Mouse (Mus musculus): ENCODE measurements at regions not wholly inside any gene's neighbourhood (a gene's known extent, or its start where the extent isn't known, plus 50 kb on each side); places are given as distances from the start of the nearest gene placed in this dataset.

- no peak overlapping the region for H3K4me2 ChIP-seq (ENCODE audit: low read length)
- no peak overlapping the region for H3K4me3 ChIP-seq (ENCODE audit: low read length)
- no peak overlapping the region for H3K27ac ChIP-seq (ENCODE audit: low read depth, low read length)
- peaks cover 47% of the 10 kb centered on the region for H3K4me1 ChIP-seq (ENCODE audit: control insufficient read depth, insufficient read depth, low read depth, low read length)
- peaks cover 3% of the 10 kb centered on the region; the same call in 1 of the 2 replicates for H3K27me3 ChIP-seq (replicated peaks; ENCODE audit: control insufficient read depth, insufficient read depth, low read length)
- H3K36me3 ChIP-seq (ENCODE audit: control insufficient read depth, insufficient read depth, low read length), result no peaks in the 10 kb centered on the region
- 34% methylated on average over 19 of the region's 19 CpGs for whole genome bisulfite sequencing
- no peak overlapping the region for H3K9ac ChIP-seq (ENCODE audit: low read depth, low read length)
- H3K9me3 ChIP-seq (ENCODE audit: control insufficient read depth, low read length), result no peaks in the 10 kb centered on the region
- ATAC-seq, result no peak
Measured at GRCm38 (mm10) chr8:10923071-10924000, 84.9 kb downstream of the Irs2 start.

GRCm38 (mm10) chr8:10922209-10923030, 85.8 kb downstream of the Irs2 start:
- WGBS, result 29% methylated on average over 12 of the region's 12 CpGs
- Histone ChIP-seq H3K4me3 (ENCODE audit: low read length) (no peak overlapping the region), H3K4me2 (ENCODE audit: low read length) (no peak overlapping the region), H3K4me1 (ENCODE audit: control insufficient read depth, insufficient read depth, low read depth, low read length) (peaks cover 44% of the 10 kb centered on the region), H3K9me3 (ENCODE audit: control insufficient read depth, low read length) (no peaks in the 10 kb centered on the region), H3K36me3 (ENCODE audit: control insufficient read depth, insufficient read depth, low read length) (no peaks in the 10 kb centered on the region), H3K27me3 (replicated peaks; ENCODE audit: control insufficient read depth, insufficient read depth, low read length) (peaks cover 3% of the 10 kb centered on the region; the same call in 1 of the 2 replicates), H3K9ac (ENCODE audit: low read depth, low read length) (no peak overlapping the region), H3K27ac (ENCODE audit: low read depth, low read length) (peak overlapping the region; percentile 59; the same call in 1 of the 2 replicates)
- no peak for ATAC-seq

DNA sequence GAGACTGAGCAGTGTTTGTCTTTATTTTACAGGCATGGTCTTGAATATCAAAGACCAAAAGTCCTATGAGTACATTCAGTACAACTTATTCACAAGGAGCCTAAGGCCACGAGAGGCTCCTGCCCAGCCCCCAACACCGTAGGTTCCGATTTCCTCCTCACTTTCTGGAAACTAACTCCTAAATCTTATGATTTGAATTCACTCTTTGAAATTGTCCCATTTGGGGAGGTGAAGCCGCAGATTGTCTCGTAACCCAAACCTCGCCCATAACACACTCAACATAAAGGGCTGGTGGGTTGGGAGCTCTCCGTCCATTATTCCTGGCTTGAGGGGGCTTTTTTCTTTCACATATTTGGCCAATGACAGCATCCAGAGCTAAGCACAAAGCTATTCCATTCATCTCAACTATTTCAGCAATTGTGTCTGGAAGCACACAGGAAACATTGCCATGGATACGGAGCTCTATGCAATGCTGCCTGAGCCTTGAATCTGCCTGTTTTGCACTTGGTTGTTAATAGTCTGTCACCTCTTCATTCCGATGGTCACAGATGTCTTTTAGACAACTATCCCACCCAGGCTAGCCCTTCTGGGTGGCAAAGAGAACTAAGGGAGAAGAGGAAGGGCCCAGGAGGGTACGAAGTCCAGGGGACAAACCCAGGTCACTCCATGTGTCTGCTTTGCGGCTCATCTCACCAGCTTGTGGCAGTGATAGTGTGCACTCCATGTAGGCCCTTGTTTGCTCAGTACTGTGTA, 86.6 kb downstream of the Irs2 start:
- peak; percentile 29; the same call in 1 of the 2 replicates for ATAC-seq

GRCm38 (mm10) chr8:10919620-10920019, 88.6 kb downstream of the Irs2 start:
- H3K9ac ChIP-seq (ENCODE audit: low read depth, low read length), result no peak overlapping the region
- H3K27ac ChIP-seq (ENCODE audit: low read depth, low read length), result no peak overlapping the region
- no peaks in the 10 kb centered on the region for H3K9me3 ChIP-seq (ENCODE audit: control insufficient read depth, low read length)
- H3K4me2 ChIP-seq (ENCODE audit: low read length), result no peak overlapping the region
- 81% methylated on average over 5 of the region's 5 CpGs for WGBS
- ATAC-seq, result no peak
- no peak overlapping the region for H3K4me3 ChIP-seq (ENCODE audit: low read length)
- no peaks in the 10 kb centered on the region for H3K36me3 ChIP-seq (ENCODE audit: control insufficient read depth, insufficient read depth, low read length)
- no peaks in the 10 kb centered on the region; the same call in 1 of the 2 replicates for H3K27me3 ChIP-seq (replicated peaks; ENCODE audit: control insufficient read depth, insufficient read depth, low read length)
- H3K4me1 ChIP-seq (ENCODE audit: control insufficient read depth, insufficient read depth, low read depth, low read length), result peaks cover 21% of the 10 kb centered on the region

More for the DNA sequence above, 86.6 kb downstream of the Irs2 start:
- Histone ChIP-seq H3K4me3 (ENCODE audit: low read length) (no peak overlapping the region), H3K27me3 (replicated peaks; ENCODE audit: control insufficient read depth, insufficient read depth, low read length) (no peaks in the 10 kb centered on the region; the same call in 1 of the 2 replicates), H3K4me1 (ENCODE audit: control insufficient read depth, insufficient read depth, low read depth, low read length) (peaks cover 41% of the 10 kb centered on the region), H3K36me3 (ENCODE audit: control insufficient read depth, insufficient read depth, low read length) (no peaks in the 10 kb centered on the region), H3K4me2 (ENCODE audit: low read length) (no peak overlapping the region), H3K9ac (ENCODE audit: low read depth, low read length) (no peak overlapping the region; the same call in 1 of the 2 replicates), H3K9me3 (ENCODE audit: control insufficient read depth, low read length) (no peaks in the 10 kb centered on the region), H3K27ac (ENCODE audit: low read depth, low read length) (peak overlapping the region; percentile 59; the same call in 1 of the 2 replicates)
- 23% methylated on average over 11 of the region's 11 CpGs for WGBS

DNA sequence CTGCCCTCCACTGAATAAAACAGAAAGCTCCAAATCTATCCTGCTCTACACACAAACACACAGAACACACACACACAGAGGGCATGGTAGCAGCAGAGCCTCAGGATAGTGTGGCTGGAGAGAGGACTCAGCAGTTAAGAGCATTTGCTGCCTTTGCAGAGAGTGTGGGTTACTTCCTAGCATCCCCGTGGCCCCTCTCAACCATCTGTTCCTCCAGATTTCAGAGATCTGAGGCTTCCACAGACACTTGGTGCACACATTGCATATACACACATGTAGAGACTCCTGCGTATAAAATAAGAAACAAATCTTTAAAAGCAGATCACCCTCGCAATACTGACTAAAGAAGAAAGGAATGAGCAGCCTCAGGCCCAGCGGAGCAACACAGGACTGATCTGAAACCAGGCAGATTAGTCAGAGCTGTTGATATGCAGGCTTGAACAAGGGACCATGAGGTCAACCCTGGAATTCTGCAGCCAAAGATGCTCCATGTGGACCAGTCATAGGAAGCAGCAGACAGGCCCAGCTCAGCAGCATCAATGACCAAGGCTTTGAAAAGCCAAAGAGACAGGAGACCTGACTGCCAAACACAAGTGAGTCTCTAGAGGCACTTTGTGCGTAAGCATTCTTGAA, 89.7 kb downstream of the Irs2 start:
- Histone ChIP-seq H3K36me3 (ENCODE audit: control insufficient read depth, insufficient read depth, low read length) (no peaks in the 10 kb centered on the region), H3K4me3 (ENCODE audit: low read length) (no peak overlapping the region), H3K4me2 (ENCODE audit: low read length) (no peak overlapping the region), H3K27ac (ENCODE audit: low read depth, low read length) (no peak overlapping the region), H3K9ac (ENCODE audit: low read depth, low read length) (no peak overlapping the region), H3K9me3 (ENCODE audit: control insufficient read depth, low read length) (no peaks in the 10 kb centered on the region), H3K4me1 (ENCODE audit: control insufficient read depth, insufficient read depth, low read depth, low read length) (peaks cover 12% of the 10 kb centered on the region), H3K27me3 (replicated peaks; ENCODE audit: control insufficient read depth, insufficient read depth, low read length) (no peaks in the 10 kb centered on the region; the same call in 1 of the 2 replicates)
- no peak for ATAC-seq
- WGBS, result 84% methylated on average over 5 of the region's 5 CpGs

- Histone ChIP-seq H3K4me1 (ENCODE audit: control insufficient read depth, insufficient read depth, low read depth, low read length) (no peaks in the 10 kb centered on the region), H3K27me3 (replicated peaks; ENCODE audit: control insufficient read depth, insufficient read depth, low read length) (no peaks in the 10 kb centered on the region; the same call in 1 of the 2 replicates), H3K9ac (ENCODE audit: low read depth, low read length) (no peak overlapping the region), H3K4me2 (ENCODE audit: low read length) (no peak overlapping the region), H3K9me3 (ENCODE audit: control insufficient read depth, low read length) (no peaks in the 10 kb centered on the region), H3K36me3 (ENCODE audit: control insufficient read depth, insufficient read depth, low read length) (no peaks in the 10 kb centered on the region), H3K27ac (ENCODE audit: low read depth, low read length) (no peak overlapping the region), H3K4me3 (ENCODE audit: low read length) (no peak overlapping the region)
- WGBS, result 90% methylated on average over 8 of the region's 8 CpGs
- ATAC-seq, result no peak
Measured at GRCm38 (mm10) chr8:10914616-10915015, 93.6 kb downstream of the Irs2 start.

DNA sequence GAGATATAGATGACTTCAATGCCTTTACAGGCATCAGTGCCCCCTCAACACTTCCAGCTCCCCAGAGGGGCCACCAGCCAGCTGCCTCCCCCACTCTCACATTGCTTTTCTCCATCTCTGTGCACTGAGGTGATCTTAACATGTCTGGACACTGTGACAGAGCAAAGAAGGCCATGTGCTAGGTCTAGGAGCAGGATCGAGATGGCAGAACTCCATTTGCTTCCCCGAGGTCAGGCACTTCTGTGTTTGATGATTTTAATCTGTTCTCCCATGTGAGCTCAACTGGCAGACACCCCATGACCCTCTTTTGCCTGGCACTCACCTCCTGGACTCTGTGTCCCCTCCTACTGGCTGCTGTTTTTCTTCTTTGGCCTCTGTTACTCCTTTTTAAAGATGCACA, 95.8 kb downstream of the Irs2 start:
- no peak overlapping the region for H3K27ac ChIP-seq (ENCODE audit: low read depth, low read length)
- no peaks in the 10 kb centered on the region; the same call in 1 of the 2 replicates for H3K27me3 ChIP-seq (replicated peaks; ENCODE audit: control insufficient read depth, insufficient read depth, low read length)
- H3K4me1 ChIP-seq (ENCODE audit: control insufficient read depth, insufficient read depth, low read depth, low read length), result no peaks in the 10 kb centered on the region
- H3K4me2 ChIP-seq (ENCODE audit: low read length), result no peak overlapping the region
- H3K36me3 ChIP-seq (ENCODE audit: control insufficient read depth, insufficient read depth, low read length), result no peaks in the 10 kb centered on the region
- 61% methylated on average over 2 of the region's 2 CpGs for WGBS
- ATAC-seq, result peak; percentile 27; the same call in 1 of the 2 replicates
- H3K9me3 ChIP-seq (ENCODE audit: control insufficient read depth, low read length), result no peaks in the 10 kb centered on the region
- no peak overlapping the region for H3K9ac ChIP-seq (ENCODE audit: low read depth, low read length)
- H3K4me3 ChIP-seq (ENCODE audit: low read length), result no peak overlapping the region

DNA sequence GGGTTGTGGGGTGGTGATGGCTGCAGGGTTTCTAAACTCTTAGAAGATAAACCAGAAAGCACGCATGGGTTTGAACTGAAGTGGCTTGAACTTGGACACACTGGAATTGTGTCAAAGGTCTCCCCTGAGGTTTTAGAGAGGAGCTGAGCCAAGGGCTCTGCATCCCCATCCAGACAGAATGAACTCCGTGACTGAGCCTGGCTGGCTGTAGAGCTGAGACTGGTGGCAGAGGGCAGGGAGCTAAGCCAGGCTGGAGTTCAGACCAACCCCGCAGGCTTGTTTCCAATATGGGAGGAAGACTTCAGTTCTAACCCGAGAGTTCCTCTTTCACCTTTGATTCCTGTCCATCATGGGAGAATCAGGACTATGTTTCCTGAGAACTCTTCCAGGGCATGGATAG, 96.9 kb downstream of the Irs2 start:
- WGBS, result 79% methylated on average over 4 of the region's 4 CpGs
- H3K36me3 ChIP-seq (ENCODE audit: control insufficient read depth, insufficient read depth, low read length), result no peaks in the 10 kb centered on the region
- no peaks in the 10 kb centered on the region for H3K4me1 ChIP-seq (ENCODE audit: control insufficient read depth, insufficient read depth, low read depth, low read length)
- no peak for ATAC-seq
- H3K4me3 ChIP-seq (ENCODE audit: low read length), result no peak overlapping the region
- H3K9ac ChIP-seq (ENCODE audit: low read depth, low read length), result no peak overlapping the region
- no peaks in the 10 kb centered on the region for H3K9me3 ChIP-seq (ENCODE audit: control insufficient read depth, low read length)
- H3K4me2 ChIP-seq (ENCODE audit: low read length), result no peak overlapping the region
- H3K27me3 ChIP-seq (replicated peaks; ENCODE audit: control insufficient read depth, insufficient read depth, low read length), result no peaks in the 10 kb centered on the region; the same call in 1 of the 2 replicates
- no peak overlapping the region for H3K27ac ChIP-seq (ENCODE audit: low read depth, low read length)

All from hindbrain, embryonic 16.5 days (tissue).